Mouse (Mus musculus): ENCODE results near the gene Nelfa.
A peak's percentile ranks its signal among the peaks of the same experiment; 100 is the strongest.
"Not testable (repeated sequence)": the region's sequence is repeated elsewhere in the genome, so short reads cannot be mapped to it uniquely, and the experiment has no call there.

Gene Nelfa

DNA sequence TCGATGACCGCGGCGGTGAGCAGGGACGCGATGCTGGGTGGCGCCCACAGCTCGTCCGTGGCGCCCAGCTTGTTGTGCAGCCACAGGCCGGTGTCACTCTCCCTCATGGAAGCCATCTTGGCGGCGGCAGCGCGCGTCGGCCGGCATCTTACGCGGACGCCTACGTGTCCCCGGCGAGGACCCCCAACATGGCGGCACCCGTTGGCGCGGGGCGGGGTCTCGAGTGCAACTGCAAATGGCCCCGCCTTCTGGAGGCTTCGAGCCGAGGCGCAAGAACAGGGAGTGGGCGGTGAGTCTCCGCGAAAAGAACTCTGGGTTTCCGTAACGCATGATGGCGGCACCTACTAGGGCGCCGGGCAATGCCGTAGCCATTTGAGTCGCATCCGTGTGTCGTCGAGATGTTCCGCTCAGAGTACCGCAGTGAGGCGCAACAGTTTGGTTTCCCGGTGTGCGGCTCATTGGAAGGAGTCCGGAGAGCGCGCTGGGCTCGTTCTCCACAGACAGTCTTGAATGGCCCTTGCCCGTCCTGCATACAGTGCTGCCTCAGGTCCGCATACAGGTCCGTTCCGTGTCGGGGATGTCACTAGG is at the start of gene Nelfa:
TSS of gene Nelfa (minus strand) at position 294 of the 588 bp plus-strand sequence.
- DNase-seq, result peak; percentile 96 to 99

DNA sequence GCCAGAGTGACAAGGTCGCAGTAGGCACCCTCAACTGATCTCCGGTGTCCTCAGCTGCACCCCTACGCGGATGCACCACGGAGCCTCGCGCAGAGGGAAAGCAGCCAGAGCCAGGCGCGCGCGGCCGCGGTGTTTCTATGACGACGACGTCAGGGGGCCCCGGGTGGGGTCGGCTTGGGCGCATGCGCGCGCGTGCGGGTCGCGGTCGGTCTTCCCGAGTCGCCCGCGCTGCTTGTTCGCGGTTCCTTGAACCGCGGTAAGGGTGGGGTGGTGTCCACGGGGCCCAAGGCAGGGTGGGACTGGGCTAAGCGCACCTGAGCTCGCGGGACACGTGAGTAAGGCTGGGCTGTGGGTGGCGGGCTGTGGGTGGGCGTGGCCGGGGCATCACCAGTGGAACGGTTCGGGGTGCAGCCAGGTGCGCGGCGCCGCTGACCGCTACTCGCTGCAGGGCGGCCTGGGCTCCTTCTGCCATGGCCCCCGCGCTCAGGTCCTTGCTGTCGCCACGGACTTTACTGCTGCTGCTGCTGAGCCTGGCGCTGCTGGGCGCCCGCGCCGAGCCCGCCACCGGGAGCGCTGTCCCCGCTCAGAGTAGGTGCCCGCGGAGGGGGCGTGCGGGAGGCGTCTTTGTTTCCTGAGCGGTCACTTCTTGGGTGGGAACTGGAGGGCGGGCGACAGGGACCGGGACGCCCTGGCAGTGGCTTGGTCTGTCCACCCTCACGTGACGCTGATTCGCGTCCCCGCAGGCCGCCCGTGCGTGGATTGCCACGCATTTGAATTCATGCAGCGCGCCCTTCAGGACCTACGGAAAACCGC is 47.3 kb upstream of the Nelfa start, which contains the start of gene Gm1673:
TSS of gene Gm1673 (plus strand) at position 125 of the 813 bp plus-strand sequence.
- DNase-seq, result peak; percentile 87 to 90

DNA sequence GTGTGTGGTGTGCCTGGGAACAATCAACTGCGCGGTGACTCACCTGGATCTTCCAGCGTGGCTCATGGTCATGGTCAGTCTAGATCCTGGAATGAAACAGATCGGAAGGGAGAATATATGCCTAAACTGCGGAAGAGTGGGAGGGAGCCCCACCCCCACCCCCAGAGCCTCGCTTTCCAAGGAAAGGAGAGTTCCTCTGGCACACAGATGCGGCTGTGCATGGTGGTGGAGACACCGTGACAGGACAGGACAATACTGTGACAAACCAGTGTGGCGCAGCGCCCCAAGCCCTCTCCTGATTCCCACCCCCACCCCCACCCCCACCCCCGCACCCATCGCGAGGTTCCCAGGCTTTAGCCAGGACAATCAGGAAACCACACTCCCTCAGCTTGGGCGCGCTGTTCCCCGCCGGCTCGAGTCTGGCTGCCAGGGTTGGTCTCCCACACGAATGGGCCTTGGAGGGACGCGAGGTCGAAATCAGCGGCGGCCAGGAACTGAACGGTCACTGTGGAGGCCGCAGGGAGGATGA is 46.6 kb upstream of the Nelfa start:
- DNase-seq, result no peak

DNA sequence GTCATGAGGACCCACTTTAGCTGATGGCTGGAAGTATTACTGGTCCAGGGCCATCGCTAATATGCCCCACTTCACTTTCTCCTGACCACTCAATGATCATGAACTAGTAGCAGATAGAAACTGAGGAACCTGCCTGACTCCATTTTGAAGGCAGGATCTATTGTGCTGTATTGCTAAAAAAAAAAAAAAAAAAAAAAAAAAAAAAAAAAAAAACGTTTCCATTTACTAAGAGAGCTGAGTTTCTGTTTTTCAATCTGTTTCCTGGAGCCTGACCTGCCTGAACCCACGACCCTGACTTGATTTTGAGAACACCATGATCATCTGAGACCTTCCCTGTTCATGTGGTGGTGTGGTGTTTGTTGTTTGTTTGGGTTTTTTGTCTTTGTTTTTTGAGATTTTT is 40.1 kb upstream of the Nelfa start:
- no peak for DNase-seq

DNA sequence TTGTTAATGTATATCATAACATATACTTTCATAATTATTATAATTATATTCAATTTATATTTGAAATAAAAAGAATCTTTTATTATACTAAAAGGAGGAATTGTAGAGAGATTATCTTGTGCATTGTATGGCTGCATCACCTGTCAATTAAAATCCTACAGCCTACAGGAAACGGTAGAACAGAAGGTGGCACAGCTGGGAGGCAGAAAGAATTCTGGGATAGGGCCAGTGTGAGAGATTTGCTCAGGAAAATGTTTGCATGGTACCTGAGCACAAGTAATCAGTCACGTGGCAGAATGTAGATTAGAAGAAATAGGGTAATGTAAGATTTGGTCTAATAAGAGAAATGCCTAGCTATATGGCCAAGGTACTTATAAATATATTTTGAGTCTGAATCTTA is 38.5 kb upstream of the Nelfa start:
- DNase-seq, result no peak

DNA sequence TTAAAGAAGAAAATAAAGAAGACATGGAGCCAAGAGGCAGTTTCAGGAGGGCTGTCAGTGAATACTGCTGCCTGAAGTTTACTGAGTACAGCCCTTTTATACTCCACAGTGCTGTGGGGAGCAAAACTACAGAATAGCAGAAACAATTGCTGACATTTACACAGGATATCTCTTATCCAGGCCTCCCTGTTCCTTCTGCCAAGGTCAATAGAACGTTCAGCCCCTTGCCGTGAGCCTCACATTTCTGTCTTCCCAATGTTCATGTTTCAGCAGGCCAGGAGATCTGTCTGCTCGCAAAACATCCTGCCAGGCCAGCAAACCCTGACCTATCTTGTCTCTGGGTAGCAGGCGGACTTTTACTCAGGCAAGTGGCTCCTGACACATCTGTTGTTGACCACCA is 23.2 kb upstream of the Nelfa start:
- DNase-seq, result no peak

DNA sequence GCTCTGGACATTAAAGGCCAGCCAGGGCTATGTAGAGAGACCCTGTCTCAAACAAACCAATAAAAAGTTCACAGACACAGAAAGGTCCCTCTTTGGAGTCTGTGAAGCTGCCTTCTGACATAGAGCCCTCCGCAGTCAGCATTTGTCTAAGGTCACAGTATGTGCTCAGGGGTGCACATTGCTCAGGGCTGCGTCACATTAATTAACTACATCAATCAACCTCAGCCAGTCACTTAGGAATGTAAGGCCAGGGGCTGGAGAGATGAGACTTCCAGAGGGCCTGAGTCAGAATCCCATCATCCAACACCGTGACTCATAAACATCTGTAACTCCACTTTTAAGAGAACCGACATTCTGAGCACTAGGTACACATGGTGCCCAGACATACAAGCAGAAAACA is 19.7 kb upstream of the Nelfa start:
- no peak for DNase-seq

DNA sequence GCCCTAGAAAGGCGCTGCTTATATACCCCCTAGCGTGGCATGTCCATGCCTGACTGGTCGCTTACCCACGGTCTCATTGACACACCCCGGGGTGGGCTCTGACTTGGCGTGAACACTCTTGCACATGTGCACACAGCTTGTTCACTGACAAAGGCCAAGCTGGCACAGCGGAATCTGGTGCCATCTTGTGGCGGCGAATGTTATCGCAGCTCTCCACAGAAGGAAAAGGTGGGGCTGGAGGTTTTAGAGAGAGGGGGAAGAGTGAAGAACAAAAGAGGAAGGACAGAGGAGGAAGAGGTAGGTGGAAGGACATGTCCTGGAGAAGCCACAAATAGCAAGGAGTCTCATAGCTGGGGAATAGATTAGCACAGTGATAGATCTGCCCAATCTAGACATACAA is 18.1 kb upstream of the Nelfa start:
- DNase-seq, result peak; percentile 74 to 76

DNA sequence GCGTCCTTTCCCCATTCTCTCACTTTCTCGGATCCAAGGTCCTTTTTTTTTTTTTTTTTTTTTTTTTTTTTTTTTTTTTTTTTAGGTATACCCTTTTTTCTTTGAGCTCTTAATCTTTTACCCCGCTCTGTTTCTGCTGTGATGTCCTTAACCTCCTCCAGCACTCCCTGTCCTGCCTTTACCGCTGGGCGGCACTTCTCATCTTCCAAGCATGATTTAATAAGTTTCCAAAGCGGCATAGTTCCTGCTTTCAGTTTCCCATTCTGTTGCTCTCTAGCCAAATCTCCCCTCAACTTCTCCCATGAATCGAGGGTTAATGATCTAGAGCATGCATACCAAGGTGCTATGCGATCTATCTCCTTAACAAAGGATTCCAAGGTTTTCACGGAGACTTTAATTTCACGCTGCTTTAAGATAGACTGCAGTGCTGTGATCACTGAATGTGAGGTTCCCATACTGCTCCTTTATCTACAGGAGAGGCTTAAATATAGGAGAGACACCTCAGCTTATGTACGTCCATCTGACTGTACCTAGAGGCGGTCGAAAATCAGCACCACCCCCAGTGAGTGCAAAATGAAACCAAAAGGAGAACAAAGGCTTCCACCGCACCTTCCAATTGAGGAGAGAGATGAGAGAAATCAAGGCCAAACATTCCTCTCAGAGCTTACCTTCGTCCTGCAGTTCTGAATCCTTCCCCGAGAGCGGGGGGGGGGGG is 17.4 kb upstream of the Nelfa start:
- DNase-seq, result no peak

DNA sequence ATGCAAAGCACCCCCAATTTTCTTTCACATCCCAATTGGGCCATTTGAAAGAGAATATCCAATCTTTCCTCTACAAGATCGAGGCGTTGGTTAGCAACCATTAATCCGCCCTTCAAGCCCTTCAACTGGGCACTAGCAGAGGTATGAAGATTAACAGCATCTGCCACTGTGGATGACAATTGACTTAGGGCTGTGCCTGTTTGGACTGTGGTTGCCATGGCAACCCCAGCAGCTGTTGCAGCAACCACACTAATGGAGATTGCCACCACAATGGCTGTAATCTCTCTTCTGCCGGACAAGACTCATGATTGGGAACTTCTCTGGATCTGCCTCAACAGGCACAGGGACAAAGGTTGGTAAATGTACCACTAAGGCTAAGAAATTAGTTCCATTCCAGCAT is 12.1 kb upstream of the Nelfa start:
- DNase-seq, result no peak

DNA sequence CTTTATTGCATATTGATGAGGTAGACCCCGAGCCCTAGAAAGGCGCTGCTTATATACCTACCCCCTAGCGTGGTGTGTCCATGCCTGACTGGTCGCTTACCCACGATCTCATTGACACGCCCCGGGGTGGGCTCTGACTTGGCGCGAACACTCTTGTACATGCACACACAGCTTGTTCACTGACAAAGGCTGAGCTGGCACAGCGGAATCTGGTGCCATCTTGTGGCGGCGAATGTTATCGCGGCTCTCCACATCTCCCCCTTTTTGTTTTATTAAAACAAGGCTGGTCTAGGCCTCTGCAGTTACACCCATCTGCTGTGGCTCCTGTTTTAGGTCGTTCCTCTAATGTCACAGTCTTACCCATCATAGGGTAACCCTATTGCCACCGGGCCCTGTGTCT is 10.8 kb upstream of the Nelfa start:
- not testable (repeated sequence) for DNase-seq

DNA sequence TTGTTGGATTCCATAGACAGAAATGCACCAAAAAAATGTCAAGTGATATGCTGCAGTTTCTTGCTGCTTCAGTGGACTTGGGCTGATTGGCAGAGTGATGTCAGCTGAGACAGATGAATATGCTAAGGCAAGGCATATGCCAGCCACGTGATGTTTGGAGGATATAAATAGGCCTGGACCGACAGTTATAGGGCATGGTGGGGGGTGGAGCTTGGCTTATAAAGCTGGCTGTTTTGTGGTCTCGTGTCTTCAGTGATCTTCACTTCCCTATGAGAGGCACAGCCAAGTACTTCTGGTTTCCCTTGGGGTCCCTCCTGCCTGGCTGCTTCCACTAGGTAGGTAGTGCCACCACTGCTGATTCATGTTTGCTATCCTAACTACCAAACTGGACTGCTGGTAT is 2.2 kb upstream of the Nelfa start:
- no peak for DNase-seq

DNA sequence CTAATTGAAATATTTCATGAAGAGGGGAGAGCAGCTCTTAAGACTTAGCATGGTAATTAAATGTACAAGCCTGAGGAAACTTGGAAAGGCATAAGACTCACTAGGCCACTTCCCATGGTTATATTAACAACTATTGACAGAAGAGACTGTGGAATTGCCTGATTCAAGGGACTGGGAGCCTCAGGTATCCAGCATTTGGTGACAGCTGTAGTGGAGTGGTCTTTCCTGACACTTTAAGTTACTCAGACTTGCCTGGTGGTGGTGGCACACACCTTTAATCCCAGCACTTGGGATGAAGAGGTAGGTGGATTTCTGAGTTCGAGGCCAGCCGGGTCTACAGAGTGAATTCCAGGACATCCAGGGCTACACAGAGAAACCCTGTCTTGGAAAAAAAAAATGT is 1.0 kb upstream of the Nelfa start:
- no peak for DNase-seq

DNA sequence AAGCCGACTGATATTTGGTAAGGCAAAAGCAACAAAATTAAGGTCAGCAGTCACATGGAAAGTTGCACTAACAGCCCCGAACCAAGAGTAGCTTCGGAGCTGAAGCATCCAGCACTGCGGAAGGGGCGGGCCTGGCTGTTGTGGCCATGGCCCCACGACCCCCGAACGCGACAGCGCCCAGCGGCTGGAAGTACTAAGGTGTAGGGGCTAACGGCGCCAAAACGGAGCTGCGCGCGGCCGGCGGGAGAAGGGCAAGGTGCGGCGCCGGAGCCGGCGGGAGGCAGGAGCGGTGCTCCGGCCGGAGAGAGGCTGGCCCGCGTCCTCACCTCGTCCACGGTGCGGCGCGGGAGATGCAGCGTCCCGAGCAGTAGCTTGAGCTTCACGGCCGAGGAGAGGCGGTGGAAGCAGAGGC is 507 bp downstream of the Nelfa start:
- peak in 1 of 2 experiments; percentile 69 for DNase-seq

DNA sequence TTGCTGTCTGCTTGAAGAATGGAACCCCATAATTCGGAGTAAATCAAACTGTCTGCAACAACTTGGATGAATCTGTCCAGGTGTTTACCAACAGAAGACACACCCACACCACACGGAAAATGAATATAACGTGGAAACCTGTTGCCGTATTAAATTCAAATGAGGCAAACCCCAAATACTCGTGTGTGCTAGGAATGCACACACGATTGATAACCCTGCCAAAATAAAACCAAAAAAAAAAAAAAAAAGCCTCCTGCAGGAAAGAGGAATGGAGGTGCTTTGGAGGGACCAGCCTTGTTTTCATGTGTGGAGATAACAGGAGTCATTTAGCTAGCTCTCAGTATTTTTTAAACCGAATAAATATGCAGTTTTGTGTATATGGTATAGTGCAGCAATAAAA is 1.3 kb downstream of the Nelfa start:
- no peak for DNase-seq

DNA sequence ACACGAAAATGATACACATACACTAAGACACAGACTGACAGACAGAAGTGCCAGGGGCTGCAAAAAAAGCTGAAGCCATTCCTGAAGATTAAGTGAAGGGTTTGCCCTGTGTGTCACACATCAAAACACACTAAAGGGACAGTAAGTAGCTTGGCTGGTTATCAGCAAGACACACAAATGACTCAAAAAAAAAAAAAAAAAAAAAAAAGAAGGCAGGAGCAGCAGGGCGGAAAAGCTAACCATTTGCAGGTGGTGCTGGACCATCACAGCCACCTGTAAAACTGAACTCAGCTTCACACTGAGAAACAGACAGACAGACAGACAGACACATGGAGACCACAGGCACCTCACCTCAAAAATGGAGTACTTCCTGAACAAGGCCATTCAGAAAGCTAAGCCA is 2.1 kb downstream of the Nelfa start:
- no peak for DNase-seq

DNA sequence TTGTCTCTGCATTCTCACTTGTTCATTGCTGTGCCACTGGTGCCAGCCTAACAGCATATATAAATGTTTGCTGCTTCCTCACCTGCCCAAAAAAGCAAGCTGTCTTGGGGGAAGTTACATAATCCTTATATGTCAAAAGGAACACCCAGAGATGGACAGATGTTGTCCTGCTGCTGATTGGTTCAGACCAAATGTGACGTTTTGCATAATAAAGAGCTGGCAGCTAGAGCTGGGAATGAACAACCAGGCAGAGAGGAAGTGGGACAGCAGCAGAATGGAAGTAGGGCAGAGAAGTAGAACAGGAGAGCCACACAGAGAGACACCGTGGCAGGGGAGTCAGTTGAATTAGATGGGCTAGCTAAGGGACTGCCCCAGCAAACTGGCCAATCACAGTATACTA is 3.8 kb downstream of the Nelfa start:
- no peak for DNase-seq

DNA sequence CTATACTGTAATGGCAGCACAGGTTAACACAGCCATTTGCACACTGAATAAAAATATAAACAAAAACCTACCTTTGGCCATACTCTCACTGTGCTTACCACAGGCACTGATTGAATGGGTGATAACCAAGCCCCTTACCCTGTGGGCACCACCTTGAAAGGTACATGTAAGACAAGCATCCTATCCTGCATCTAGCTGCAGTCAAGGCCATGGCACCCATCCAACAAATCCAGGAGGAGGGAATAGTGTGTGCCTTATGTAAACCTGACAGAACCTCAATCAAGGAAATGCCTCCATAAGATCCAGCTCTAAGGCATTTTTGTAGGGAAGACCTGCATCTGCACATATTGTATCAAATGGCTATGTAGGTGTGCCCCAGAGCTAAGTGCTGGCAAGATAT is 10.0 kb downstream of the Nelfa start:
- DNase-seq, result no peak

DNA sequence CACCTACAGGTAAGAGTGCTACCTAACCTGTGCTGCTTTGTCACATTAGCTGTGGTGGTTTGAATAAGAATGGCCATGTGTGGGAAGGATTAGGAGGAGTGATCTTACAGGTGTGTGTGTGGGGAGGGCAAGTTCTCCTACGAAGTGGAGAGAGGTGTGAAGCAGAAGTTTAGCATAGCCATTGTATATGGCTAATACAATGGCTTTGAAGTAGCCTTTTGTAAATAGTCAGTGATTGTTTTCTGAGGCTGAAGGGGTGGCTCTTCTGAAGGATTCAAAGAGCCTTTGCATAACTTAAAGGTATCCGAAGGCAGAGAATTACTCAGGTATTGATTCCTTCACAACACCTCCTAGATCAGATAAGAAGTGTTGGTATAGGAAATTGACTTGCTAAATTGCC is 13.6 kb downstream of the Nelfa start:
- DNase-seq, result no peak

DNA sequence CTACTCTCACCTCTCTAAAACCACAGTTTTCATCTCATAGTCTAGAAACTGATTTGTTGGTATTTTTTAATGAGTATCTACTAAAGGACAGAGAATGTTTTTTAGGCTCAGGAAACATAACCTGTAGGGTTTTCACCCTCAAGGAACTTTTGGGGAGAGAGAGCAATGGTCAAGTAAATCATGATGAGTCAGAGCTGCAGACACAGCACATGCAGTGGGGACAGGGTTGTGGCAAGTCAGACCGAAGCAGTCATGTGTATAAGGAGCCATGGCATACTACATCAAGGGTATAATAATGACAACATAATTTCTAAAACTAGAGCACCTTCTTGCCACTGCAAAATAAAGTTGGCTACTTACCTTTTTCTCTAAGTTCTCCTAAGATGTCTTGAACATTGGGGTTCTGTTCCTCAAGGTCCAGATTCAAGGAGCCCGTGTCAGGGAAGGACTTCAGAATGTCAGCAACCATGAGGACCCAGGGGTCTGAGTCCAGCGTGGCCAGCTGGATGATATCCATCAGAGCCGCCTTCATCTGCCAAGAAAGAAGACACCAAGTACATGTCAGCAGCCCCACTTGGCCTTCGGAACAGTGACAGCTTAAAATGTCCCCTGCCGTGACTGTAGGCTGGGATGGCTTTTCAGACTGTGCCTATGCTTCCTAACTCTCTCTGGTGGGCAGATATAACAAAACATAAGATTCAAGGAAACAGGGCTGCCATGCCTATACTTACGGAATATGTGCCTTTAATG is 14.6 kb downstream of the Nelfa start:
- DNase-seq, result no peak

DNA sequence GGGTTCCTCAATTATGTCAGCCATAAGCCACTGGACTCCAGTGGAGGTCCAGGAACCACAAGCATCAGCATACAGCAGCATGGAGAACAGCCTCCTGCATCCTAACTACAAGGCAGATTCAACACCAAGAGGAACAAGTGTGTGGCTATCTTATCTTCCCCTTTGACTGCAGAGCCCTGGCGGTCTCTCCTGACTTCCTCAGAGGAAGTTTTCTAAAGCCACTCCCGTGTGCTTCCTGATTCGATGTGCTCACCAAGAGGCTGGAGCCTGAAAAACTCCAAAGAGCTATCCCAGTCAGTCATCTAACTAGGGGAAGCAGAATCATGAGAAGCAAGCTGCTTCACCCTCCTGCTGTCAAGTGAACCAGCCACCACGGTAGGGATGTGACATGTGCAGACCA is 15.3 kb downstream of the Nelfa start:
- no peak for DNase-seq

DNA sequence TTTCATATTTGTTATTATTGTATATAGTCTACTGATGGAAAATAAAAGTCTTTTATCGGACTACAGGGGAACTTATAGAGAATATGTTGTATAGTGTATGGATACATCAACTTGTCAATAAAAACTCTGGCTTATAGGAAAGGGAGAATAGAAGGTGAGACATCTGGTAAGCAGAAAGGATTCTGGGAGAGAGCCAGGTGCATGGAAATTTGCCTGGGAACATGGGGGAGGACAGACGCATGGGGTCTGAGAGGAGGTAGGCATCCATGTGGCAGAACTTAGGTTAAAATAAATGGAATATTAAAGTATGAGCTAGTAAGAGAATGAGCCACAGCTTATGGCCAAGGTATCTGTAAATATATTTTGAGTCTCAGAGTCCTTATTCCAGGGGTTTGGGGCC is 16.2 kb downstream of the Nelfa start:
- no peak for DNase-seq

DNA sequence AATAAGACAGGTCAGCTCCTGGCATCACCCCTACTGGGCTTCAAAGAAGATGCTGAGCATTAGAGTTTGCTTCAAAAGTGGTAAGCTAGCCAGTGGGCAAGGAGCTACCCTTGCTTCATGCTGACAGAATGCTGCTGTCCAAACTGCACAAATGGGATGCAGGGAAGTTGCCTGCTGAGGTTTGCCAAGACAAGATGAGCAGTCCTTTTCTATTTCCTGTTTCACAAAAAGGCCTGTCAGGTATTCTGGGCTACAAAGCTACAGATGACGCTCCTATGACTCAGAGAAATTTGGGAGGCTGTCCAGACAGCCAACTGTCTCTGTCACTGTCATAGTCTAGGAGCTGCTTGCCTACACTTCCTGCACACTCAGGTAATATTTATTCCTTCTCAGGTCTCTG is 16.7 kb downstream of the Nelfa start:
- no peak for DNase-seq

Data from thymus, postnatal 36 days (tissue).